Mouse (Mus musculus) left cerebral cortex, adult 18-20 months (tissue): ENCODE results near the gene Chuk. TPM values are rescaled to one million over a fixed set of nuclear protein-coding genes. Genes with fewer than 3 reads are reported as not detected.
"Not testable (repeated sequence)": the region's sequence is repeated elsewhere in the genome, so short reads cannot be mapped to it uniquely, and the experiment has no call there.

Experiments used
- DNase-seq, 2 experiments: peaks; one replicate each; pipeline ENCODE4 v3.0.0; 2021 to 2022; ENCODE audit warnings: low spot score in 2 of 2, mixed read lengths in 1 of 2
- long read RNA-seq, 2 experiments: library from polyadenylated mRNA; stranded (forward); transcript quantifications; one replicate each; pipeline ENCODE4 v2.0.0; 2021
- total RNA-seq, 2 experiments: library from RNA; stranded (reverse); gene quantifications; 2 replicates each; pipeline ENCODE4 v1.2.3; 2021

Chuk gene
- 10 to 100 TPM; 46.0 to 46.9 TPM for total RNA-seq
- long read RNA-seq, experiment 1, transcript Chuk-201 (21 exons, 3,502 nt): major isoform, 7 of 28 reads
- long read RNA-seq, experiment 1, transcript Chuk-207 (16 exons, 2,337 nt): major isoform, 7 of 28 reads
- long read RNA-seq, experiment 1, partial matches to known transcripts: 3 of 28 reads
- long read RNA-seq, experiment 1, other reads (novel, unspliced or antisense): 7 of 28 reads
- long read RNA-seq, experiment 2, transcript Chuk-201 (21 exons, 3,502 nt): major isoform, 5 of 10 reads
- long read RNA-seq, experiment 2, partial matches to known transcripts: 3 of 10 reads
- long read RNA-seq, experiment 2, other reads (novel, unspliced or antisense): 1 of 10 reads

GRCm38 (mm10) chr19:44106831-44107660, at the start of gene Chuk:
Chuk (minus strand) TSS chr19:44107480.
- DNase-seq: peak; percentile 95 to 97

GRCm38 (mm10) chr19:44157005-44157404, 49.7 kb upstream of the Chuk start:
- no peak for DNase-seq

GRCm38 (mm10) chr19:44153781-44154180, 46.5 kb upstream of the Chuk start:
- no peak for DNase-seq

- DNase-seq: no peak
These were observed 41.7 kb upstream of the Chuk start for GRCm38 (mm10) chr19:44148991-44149390.

GRCm38 (mm10) chr19:44148345-44148744, 41.1 kb upstream of the Chuk start:
- no peak for DNase-seq

GRCm38 (mm10) chr19:44146951-44147350, 39.7 kb upstream of the Chuk start:
- DNase-seq: no peak

GRCm38 (mm10) chr19:44146568-44146879, 39.2 kb upstream of the Chuk start:
- no peak for DNase-seq

- DNase-seq: peak; percentile 90 to 93
These were observed 38.7 kb upstream of the Chuk start, which contains the start of gene Bloc1s2 for GRCm38 (mm10) chr19:44145702-44146567. Bloc1s2 (minus strand) TSS chr19:44146446.

GRCm38 (mm10) chr19:44144366-44144765, 37.1 kb upstream of the Chuk start:
- DNase-seq: no peak

GRCm38 (mm10) chr19:44135960-44136485, 28.7 kb upstream of the Chuk start:
- no peak for DNase-seq

- DNase-seq: peak; percentile 85 to 88
These were observed 28.0 kb upstream of the Chuk start, which contains the start of gene Cwf19l1 for GRCm38 (mm10) chr19:44135072-44135959. Cwf19l1 (minus strand) TSS chr19:44135876.

GRCm38 (mm10) chr19:44132917-44133316, 25.6 kb upstream of the Chuk start:
- DNase-seq: no peak

- no peak for DNase-seq
These were observed 21.3 kb upstream of the Chuk start for GRCm38 (mm10) chr19:44128560-44128959.

GRCm38 (mm10) chr19:44127729-44128497, 20.6 kb upstream of the Chuk start:
- DNase-seq: no peak

- no peak for DNase-seq
These were observed 13.9 kb upstream of the Chuk start for GRCm38 (mm10) chr19:44121137-44121536.

- DNase-seq: not testable (repeated sequence)
These were observed 13.4 kb upstream of the Chuk start for GRCm38 (mm10) chr19:44120686-44121085.

GRCm38 (mm10) chr19:44117793-44118192, 10.5 kb upstream of the Chuk start:
- DNase-seq: no peak

- DNase-seq: no peak
These were observed 4.4 kb upstream of the Chuk start for GRCm38 (mm10) chr19:44111706-44112105.

GRCm38 (mm10) chr19:44110356-44110755, 3.1 kb upstream of the Chuk start:
- DNase-seq: no peak
